Mouse (Mus musculus) urinary bladder, postnatal 36 days (tissue): Measurements from ENCODE around the gene Abcg4.

Experiments
- DNase-seq, 2 experiments: peaks; one replicate each; pipeline ENCODE4 v3.0.0; 2022; ENCODE audit warnings: low spot score in 2 of 2, mixed read lengths in 1 of 2

Abcg4 gene

DNA sequence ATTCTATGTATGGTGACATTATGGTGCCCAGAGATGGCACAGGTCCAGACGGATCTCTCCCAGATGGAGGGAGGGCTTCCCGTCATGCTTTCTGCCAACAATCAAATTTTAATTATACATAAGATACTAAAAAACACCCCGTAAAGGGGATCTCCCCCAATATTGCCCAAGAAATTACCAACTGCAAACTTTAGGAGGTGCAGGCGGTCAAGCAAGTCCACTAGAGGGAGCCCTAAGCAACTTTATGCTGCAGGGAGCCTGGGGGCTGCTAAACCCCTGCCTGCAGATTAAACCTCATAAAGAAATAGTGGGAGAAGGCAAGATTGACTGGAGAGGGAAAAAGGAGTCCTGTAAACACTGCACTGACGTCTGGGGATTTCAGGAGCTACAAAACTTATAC is 49.0 kb downstream of the Abcg4 start:
- peak in 1 of 2 experiments; percentile 14 for DNase-seq

DNA sequence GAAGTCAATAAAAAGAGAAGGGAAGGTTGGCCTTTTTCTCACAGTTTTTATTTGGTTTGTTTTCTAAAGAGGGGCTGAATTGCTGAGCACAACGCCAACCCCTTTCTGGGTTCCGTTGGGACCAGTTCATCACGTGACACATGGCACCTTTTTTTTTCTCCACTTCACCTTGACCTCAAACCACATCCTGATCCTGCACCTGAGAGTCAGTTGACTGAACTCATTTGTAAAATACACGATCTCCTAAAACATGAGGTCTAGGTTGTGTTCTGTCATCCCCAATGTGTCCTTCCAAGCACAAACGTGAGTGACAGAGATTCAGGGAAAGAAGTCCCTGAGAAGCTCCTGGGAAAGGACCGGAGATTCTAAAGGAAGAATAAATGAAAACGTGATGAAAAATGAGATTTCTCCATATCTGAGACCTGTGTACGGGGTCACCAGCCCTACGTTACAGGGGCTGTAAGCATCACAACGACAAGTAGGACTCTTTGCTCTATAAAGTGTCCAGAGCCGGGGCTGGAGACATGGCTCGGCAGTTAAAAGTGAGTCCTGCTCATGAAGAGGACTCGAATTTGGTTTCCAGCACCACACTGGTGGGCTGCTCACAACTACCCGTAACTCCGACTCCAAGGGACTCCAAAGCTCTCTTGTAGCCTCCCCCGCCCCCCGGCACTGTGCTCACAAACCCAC is 49.8 kb downstream of the Abcg4 start:
- no peak for DNase-seq

DNA sequence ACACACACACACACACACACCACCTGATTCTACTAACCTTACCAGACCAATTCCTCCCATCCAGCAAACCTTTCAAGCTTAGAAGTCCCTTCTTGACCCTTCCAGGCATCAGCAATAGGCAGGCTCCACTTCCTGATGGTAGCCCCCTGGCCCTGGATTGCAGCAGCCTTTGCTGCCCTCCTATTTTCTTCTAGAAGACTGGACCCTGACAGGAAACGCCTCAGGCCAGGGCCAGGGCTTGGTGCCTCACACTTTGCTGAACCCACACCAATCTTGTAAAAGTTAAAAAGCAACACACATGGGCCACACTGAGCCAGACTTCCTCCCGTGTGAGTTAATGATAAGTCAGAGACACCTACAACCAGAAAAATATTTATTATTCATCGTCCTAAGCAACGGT is 51.3 kb downstream of the Abcg4 start:
- no peak for DNase-seq

DNA sequence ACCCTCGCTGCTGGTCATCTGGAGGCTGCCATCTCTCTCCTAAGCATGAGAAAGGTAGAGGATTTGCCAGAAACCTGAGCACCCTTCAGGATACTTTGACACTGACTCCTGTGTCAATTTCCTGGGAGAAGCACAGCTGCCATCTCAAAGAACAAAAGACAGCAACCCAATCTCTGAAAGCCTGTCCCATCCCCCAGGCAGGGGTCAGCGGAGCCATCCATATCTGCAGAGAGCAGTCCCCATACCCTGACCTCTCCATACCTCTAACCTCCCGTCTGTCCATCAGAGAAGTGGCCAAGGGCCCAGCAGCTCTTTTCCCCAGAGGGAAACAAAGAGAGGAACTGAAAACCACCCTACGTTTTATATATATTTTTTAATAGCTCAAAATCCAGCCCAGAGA is 51.8 kb downstream of the Abcg4 start:
- DNase-seq, result no peak

DNA sequence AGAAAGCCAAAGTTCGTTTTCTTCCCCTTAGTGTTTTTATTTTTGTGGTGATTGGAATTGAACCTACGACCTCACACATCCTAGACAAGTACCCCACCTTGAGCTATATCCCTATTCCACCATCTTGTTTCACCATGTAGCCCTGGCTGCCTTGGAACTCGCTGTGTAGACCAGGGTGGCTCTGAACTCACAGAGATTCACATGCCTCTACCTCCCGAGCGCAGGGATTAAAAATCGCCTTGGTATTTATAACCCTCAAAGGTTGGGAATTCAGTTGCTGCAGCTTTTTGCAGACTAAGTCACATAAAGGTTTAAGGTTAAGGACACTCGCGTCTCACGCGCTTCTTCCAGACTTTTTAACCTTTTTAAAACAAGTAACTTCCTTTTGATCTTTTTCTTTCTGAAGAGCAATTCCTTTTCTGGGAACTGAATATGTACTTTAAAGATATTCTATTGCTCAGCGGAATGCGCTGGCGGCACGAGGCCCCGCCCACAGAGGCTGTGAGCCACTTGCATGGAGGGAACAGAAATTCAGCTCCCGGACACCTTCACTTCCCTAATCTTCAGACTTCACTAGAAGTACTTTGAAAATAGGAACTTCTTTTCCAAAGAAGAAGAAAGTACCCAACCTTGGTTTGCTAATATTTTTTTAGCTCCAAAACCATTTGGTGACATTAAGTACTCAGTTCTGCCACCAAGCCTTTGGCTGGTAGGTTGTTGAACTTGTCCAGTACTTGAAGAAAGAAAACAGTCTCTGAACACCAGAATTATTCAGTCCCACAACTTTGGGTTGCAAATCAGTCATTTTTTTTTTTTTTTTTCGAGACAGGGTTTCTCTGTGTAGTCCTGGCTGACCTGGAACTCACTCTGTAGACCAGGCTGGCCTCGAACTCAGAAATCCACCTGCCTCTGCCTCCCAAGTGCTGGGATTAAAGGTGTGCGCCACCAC is 53.7 kb downstream of the Abcg4 start:
- peak; percentile 32 to 47 for DNase-seq

DNA sequence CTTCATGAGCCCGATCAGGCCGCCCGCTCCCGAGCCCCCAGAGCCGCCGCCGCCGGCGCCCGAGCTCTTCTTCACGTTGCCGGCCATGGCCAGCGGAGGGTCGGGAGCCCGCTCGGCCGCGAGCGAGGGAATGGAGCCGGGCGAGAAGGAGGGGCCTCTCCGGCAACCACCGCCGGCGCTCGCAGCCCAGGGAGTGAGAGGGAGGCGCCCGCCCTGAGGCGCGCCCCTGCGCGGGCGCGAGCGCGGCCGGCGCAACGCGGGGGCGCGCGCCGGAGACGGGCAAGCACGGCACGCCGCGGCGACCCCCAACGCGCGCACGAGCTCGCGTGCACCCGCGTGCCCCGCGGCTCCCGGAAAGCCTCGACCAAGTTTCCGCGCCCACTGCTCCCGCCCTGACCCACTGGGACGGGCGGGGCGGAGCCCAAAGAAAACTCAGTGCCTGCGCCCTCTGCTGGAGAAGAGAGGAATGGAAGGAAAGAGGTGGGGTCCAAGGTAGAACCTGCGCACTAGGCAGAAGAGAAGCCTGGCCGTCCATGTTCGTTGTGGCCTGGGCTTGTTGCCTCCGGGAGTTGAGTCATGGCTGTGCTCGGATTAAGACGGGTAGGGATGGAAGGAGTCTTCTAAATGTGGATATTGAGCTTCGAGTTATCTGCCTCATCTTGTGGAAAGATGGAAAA is 54.5 kb downstream of the Abcg4 start, which contains the start of gene Cbl:
TSS of gene Cbl (minus strand) at position 248 of the 677 bp plus-strand sequence.
- DNase-seq, result peak; percentile 99

DNA sequence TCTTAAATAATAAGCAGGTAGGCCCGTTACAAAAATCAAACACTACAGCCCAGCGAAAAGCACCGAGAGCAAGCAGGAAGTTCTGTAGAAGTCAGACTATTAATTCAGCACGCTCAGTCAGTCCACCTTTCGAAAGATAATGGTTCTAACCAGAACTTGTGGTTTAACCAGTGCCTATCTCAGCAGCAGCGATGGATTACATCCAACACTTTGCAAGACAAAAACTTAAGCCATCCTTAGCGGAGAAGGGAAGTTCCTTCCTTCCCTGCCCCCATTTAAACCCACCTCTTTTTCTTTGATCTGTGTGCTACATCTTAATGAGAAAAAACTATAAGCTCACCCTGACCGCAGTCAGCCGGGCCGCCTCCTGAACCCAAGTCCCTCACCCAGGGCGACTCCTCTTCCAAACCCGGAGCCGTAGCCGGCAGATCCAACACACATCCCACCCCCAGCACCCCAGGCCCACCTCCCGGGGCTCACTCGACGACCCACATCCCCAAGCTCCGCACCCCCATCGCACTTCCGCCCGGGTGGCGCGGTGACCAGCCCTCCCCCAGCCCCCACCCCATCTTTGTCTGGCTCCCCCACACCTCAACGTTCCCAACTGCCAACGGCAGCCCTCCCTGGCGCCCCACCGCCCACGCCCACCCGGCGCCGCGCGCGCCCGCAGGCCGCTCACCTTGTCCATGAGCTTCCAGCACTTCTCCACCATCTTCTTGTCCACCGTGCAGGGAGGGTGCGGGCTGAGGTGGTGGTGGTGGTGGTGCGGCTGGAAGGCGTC is 55.2 kb downstream of the Abcg4 start:
- DNase-seq, result peak in 1 of 2 experiments; percentile 15

DNA sequence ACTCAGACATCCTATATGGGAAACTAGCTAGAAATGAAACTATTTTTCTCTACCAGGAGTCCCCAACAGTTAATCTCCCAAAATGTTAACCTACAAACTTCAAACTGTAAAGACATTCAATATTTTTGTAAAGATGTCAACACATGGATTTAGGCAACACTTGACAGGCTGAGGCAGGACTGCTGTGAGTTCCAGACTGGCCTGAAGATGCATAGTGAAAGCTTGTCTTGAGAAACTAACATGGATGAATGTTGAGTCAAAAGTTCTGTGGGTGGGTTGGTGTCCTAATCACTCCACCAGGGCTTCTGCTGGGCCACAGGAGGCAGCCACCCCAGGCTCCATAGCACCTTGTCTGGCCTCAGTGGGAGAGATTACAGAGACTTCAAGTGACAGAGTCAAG is 56.8 kb downstream of the Abcg4 start:
- no peak for DNase-seq

DNA sequence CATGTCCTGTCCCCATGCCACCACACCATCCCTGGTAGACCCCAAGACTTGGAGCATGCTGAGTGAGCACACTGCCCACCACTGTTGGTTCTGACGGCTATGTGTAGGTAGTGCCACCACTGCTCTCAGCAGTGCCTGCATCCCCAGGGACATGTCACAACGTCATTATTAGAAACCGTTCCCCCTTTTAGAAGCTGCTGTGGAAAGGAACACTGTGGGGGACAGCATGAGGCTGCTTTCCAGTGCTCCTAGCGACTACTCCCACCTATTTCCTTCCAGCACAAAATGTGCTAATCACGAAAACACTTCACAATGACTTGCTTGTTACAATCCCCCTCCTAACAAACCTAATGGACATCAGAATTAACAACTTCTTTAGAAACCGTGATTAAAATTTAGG is 62.4 kb downstream of the Abcg4 start:
- DNase-seq, result no peak
